Mouse (Mus musculus) E14TG2a.4 (cell line): ENCODE data around the gene Lrguk.

Experiments used
- CTCF ChIP-seq: conservative IDR thresholded peaks from 2 replicates; pipeline ENCODE4 v1.5.1; 2014; ENCODE audit warnings: low read length
- NANOG ChIP-seq: IDR thresholded peaks from 2 replicates; pipeline ENCODE4 v1.6.1; 2014; ENCODE audit warnings: borderline replicate concordance, low read length, mixed read lengths
- POU5F1 ChIP-seq: IDR thresholded peaks from 2 replicates; pipeline ENCODE4 v1.6.1; 2014; ENCODE audit warnings: low read length, borderline replicate concordance

DNA sequence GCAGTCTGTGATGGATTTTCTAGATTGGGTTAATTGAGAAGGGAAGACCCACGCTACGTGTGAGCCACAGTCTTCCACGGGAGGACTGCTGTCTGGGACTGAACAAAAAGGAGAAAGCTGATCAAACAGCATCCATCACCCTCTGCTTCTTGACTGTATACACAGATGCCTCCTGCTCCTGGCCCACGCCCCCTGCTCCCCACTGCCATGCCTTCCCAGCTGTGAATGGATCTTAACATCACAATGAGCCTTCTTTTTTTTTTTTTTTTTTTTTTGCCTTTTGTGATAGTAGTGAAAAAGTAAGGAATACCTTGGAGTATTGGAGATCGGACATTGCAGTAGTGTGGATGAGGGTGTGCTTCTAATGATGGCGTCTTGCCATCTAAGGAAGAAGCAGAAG is 35.4 kb upstream of the Lrguk start:
- TF ChIP-seq CTCF (no peak), NANOG (no peak), POU5F1 (no peak)
